Mouse (Mus musculus): ENCODE measurements around the gene Rnd2.
"Not testable (repeated sequence)": the region's sequence is repeated elsewhere in the genome, so short reads cannot be mapped to it uniquely, and the experiment has no call there.

DNA sequence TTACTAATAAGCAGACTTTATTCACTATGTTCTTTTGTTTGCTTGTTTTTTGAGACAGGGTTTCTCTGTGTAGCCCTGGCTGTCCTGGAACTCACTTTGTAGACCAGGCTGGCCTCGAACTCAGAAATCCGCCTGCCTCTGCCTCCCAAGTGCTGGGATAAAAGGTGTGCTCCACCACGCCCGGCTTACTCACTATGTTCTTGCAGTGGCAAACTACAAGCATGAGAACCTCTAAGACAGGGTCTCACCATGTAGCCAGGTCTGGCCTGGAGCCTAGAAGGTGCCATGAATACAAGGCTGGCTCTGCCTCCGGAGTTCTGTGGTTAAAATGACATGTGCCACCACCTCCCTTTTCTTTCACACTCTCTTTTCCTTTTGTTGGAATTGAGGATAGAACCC, 1.8 kb downstream of the Rnd2 start:
- not testable (repeated sequence) for TF ChIP-seq CTCF (IDR thresholded peaks at IDR 0.05; ENCODE audit: insufficient read depth, low read length); POLR2A (IDR thresholded peaks at IDR 0.05; ENCODE audit: borderline replicate concordance, extremely low read depth, low read depth, low read length)

Measured in lung, adult 2 months (tissue).